Mouse (Mus musculus): ENCODE data around the gene Slc27a1. TPM values are rescaled to one million over a fixed set of nuclear protein-coding genes. Genes with fewer than 3 reads are reported as not detected.

Slc27a1 gene
- polyA plus RNA-seq, 1 experiment from 2014 or later = 19.0 TPM

DNA sequence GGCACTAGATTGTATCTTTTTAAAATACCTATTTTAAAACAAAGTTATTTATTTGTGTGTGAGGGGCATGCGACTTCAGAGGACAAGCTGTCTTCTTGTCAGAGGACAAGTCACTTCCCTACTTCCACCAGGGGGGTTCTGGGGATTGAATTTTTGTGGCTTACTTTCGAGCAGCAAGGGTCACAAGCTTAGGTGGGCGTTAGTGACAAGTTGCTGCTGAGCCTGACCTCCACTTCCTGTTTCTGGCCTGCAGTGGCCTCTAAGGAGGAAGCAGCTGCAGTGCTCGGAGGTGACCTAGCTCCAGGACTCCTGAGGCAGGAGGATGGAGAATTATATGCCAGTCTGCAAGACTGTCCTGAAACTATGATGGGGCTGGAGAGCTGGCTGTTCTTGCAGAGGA, 44.7 kb downstream of the Slc27a1 start:
- H3K27me3 ChIP-seq (ENCODE audit: insufficient read depth, poor library complexity, severe bottlenecking) = no peaks in the 10 kb centered on the region
- no peak overlapping the region for H3K27ac ChIP-seq
- H3K4me1 ChIP-seq = peaks cover 15% of the 10 kb centered on the region
- no peak overlapping the region for H3K4me3 ChIP-seq
- peaks cover 53% of the 10 kb centered on the region for H3K36me3 ChIP-seq
- no peak for DNase-seq (ENCODE audit: low spot score)
- H3K9me3 ChIP-seq = no peaks in the 10 kb centered on the region
- 55% methylated on average over 4 of the region's 4 CpGs for WGBS

DNA sequence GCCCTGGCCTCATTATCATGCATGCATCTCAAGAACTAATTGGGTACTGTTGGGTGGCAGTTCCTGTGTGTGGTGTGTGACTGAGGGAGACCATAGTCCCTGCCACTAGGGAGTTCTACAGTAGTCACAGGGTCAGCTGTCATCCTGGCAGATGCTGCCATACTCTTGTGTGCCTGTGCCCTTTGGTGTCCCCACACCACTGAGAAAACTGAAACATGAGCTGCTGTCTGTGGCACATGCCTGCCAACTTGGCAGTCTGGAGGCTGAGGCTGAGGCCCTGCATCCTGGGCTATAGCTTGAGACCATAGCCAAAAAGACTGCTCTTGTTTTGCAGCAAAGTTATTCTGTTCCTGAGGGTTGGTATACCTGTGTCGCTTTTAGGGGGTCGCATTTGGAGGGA, 51.1 kb downstream of the Slc27a1 start:
- no peak overlapping the region for H3K4me3 ChIP-seq
- H3K9me3 ChIP-seq = peaks cover 32% of the 10 kb centered on the region
- 90% methylated on average over 2 of the region's 2 CpGs for WGBS

DNA sequence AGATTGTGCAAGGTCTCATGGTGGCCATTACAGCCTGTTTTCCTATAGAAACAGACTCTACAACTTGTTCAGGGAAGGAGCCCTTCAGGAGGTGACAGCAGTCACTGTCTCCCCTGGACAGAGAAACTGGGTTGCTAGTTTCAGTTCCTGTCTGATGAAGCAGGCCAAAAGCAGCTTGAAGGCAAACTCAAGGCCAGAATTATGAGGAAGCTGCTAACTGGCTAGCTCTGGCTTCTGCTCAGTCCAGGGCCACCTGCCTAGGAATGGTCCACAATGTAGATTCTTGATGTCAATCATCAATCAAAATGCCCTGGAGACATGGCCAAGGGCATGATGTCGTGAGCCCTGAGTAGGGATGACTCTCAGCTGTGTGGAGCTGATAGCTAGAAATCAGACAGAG, 56.4 kb downstream of the Slc27a1 start:
- WGBS = 93% methylated on average over 1 of the region's 1 CpGs

More for the DNA sequence above, 51.1 kb downstream of the Slc27a1 start:
- H3K27me3 ChIP-seq (ENCODE audit: insufficient read depth, poor library complexity, severe bottlenecking) = no peaks in the 10 kb centered on the region
- no peaks in the 10 kb centered on the region for H3K4me1 ChIP-seq
- H3K36me3 ChIP-seq = peaks cover 97% of the 10 kb centered on the region
- no peak for DNase-seq (ENCODE audit: low spot score)
- no peak overlapping the region for H3K27ac ChIP-seq

DNA sequence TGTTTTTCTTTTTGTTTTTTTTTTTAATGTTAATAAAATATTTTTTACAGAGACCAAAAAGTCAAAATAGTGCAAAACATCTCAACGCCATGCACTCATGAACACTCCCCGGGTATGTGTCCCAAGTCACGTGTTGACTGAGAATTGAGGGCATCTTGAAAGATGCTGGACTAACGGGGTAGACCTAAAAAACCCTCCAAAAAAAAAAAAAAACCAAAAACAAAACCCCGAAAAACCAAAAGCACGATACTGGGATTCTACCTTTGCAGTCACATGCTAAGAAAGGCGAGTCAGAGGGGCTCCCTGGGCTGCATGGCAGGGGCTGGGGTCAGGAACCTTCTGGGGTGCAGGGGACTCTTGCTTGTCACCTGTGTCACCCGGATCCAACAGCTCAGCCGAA, 58.1 kb downstream of the Slc27a1 start:
- H3K36me3 ChIP-seq = peaks cover 42% of the 10 kb centered on the region
- no peak for DNase-seq (ENCODE audit: low spot score)
- H3K27me3 ChIP-seq (ENCODE audit: insufficient read depth, poor library complexity, severe bottlenecking) = peaks cover 23% of the 10 kb centered on the region
- no peak overlapping the region for H3K27ac ChIP-seq
- H3K4me1 ChIP-seq = peaks cover 33% of the 10 kb centered on the region
- WGBS = 81% methylated on average over 9 of the region's 9 CpGs
- peaks cover 21% of the 10 kb centered on the region for H3K9me3 ChIP-seq
- no peak overlapping the region for H3K4me3 ChIP-seq

More for the DNA sequence above, 56.4 kb downstream of the Slc27a1 start:
- Histone ChIP-seq H3K36me3 (peaks cover 58% of the 10 kb centered on the region), H3K27ac (no peak overlapping the region), H3K4me3 (no peak overlapping the region), H3K27me3 (ENCODE audit: insufficient read depth, poor library complexity, severe bottlenecking) (peaks cover 7% of the 10 kb centered on the region), H3K9me3 (peaks cover 32% of the 10 kb centered on the region), H3K4me1 (peaks cover 32% of the 10 kb centered on the region)
- DNase-seq (ENCODE audit: low spot score) = no peak

DNA sequence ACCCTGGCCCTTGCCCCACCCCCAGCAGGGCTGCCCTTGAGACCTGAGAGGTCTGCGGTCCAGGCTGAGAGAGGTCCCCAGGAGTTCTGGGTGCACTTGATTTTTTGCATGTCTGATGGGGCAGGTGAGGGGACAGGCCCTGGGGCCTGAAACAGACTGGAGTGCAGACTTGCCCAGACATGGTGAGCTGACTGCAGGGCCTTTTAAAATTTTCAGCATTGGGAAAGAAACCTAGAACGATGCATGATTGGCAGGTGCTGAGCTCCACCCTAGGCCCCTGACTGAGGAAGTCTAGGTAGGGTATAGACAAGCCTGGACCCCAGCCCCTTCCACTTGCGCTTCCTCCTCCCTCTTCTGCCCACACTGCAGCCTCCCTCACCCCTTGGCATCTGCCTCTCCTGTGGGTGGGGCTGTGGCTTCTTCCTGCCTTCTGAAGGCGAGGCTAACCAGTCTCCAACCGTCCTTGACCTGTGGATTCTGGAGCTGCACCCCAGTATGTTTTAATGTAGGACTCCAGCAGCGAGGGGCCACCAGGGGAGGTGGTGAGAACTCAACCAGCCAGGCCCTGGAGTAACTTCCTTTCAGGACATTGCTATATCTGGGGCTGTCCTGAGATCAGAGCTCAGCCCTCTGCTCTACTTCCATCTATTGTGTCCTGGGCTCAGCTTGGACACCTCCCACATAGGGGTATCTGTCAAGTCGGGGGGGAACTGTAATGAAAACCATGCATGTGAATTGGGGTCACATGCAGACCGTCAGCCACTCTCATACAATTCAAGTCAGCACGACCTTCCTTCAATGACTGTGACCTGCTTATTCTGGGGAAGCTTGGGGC, 58.8 kb downstream of the Slc27a1 start:
- H3K27ac ChIP-seq = peak overlapping the region; percentile 87; the same call in 1 of the 2 replicates
- peaks cover 35% of the 10 kb centered on the region for H3K36me3 ChIP-seq
- H3K9me3 ChIP-seq = peaks cover 17% of the 10 kb centered on the region
- DNase-seq (ENCODE audit: low spot score) = no peak
- 48% methylated on average over 9 of the region's 9 CpGs for WGBS
- H3K4me1 ChIP-seq = peaks cover 33% of the 10 kb centered on the region
- peak overlapping the region; percentile 8; the same call in 1 of the 2 replicates for H3K4me3 ChIP-seq
- peaks cover 30% of the 10 kb centered on the region for H3K27me3 ChIP-seq (ENCODE audit: insufficient read depth, poor library complexity, severe bottlenecking)

DNA sequence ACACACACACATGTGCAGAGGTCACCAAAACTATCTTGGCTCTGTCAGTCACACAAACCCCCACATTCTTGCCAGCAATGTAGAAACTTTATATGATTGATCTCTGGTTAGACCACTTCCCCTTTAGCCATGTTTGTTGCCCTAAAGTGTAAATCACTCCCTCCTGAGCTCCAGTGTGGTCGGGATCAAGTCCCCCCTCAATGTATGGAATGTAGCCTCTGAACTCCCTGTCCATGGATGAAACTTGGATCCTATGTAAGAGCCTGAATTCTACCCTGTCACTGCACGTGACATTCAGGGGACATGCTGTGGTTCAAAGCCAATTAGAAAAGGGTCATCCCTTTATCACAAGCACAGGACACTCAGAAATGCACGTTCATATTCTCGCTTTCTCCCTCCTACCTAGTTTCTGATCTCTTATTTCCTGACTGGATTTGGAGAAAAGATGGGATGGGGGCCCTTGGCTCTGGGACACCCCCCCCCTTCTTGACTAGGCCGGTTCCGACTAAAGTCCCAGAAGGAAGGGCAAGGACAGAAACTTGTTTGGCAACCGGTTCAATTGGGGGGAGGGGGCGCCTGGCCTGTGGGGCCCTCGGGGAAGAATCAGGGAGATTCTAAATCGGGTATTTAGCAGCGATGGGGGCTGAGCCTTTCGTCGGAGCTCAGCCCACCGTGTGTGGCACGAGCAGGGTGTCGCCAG, 59.9 kb downstream of the Slc27a1 start:
- DNase-seq (ENCODE audit: low spot score) = no peak
- H3K4me1 ChIP-seq = peaks cover 34% of the 10 kb centered on the region
- H3K36me3 ChIP-seq = peaks cover 24% of the 10 kb centered on the region
- peak overlapping the region; percentile 87 for H3K27ac ChIP-seq
- peak overlapping the region; percentile 64 for H3K4me3 ChIP-seq
- H3K9me3 ChIP-seq = peaks cover 15% of the 10 kb centered on the region
- WGBS = 9% methylated on average over 16 of the region's 16 CpGs
- peaks cover 41% of the 10 kb centered on the region for H3K27me3 ChIP-seq (ENCODE audit: insufficient read depth, poor library complexity, severe bottlenecking)

DNA sequence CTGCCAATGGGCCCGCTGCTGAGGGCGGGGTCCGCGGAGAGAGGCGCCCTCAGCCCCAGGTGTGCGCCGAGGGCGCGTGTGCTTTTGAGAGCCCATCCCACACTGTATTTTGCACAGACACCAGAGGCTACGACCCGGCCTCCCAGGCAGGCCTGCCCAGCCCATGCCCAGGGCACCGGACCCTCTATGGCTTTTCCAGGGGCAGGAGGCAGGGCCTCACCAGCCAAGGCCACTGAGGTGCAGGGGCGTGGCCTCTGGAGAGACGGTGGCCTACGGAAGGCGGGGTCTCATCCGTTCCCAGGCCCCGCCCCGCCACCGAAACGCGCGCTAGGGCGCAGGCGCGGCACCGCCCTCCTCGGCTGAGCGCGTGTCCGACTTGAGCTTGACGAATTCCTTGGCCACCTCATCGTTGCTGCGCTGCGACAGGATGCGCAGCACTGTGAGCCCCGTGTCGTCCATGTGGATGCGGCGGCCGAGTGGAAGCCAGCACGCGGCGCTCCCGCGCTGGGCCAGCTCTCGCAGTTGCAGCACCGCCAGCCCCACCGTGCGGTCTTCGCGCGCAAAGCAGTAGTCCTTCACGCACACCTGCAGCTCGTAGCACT, 60.5 kb downstream of the Slc27a1 start:
- Histone ChIP-seq H3K4me1 (peaks cover 40% of the 10 kb centered on the region), H3K9me3 (peaks cover 12% of the 10 kb centered on the region), H3K4me3 (peak overlapping the region; percentile 64), H3K27ac (peak overlapping the region; percentile 87), H3K27me3 (ENCODE audit: insufficient read depth, poor library complexity, severe bottlenecking) (peaks cover 48% of the 10 kb centered on the region), H3K36me3 (peaks cover 17% of the 10 kb centered on the region)
- peak; percentile 97 for DNase-seq (ENCODE audit: low spot score)
- under 1% methylated on average over 55 of the region's 55 CpGs for WGBS

DNA sequence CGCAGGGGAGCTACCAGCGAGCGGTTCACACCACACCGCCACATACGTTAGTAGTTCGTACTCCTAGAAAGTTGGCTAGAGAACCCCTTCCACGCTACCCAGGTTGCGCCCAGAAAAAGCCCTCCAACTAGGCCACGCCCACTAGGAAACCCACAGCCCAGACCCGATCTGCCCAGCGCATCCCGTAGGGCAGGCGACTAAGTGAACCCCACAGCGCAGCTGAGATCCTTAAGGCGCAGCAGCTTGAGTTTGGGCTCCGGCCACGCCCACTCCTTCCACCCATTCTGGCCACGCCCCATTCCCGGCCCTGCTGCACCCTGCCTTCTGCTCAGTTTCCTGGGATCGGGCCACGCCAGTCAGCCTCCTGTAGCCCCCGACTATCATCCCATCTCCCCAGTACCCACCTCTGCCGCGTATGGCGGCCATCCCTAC, 61.1 kb downstream of the Slc27a1 start:
- Histone ChIP-seq H3K4me1 (peaks cover 46% of the 10 kb centered on the region), H3K27ac (peak overlapping the region; percentile 87), H3K36me3 (peaks cover 11% of the 10 kb centered on the region), H3K9me3 (peaks cover 12% of the 10 kb centered on the region), H3K27me3 (ENCODE audit: insufficient read depth, poor library complexity, severe bottlenecking) (peaks cover 54% of the 10 kb centered on the region), H3K4me3 (peak overlapping the region; percentile 64)
- no peak for DNase-seq (ENCODE audit: low spot score)
- WGBS = 5% methylated on average over 25 of the region's 25 CpGs

DNA sequence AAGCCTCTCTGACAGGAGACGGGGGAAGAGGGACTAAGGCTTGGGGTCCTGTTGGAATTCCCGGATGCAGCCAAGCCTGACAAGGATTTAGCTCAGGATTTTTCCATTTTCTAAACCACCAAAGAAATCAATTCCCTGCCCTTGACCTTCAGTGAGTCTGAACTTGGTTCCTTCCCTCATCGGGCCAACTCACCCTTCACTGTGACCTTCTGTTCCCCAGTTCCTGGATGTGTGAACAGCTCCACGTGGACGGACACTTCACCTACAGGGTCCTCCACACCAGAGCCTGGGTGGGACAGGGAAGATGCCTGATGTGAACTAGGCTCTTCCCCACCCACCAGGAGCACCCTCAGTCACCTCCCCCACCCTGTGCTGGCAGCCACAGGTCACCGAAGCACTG, 62.1 kb downstream of the Slc27a1 start:
- Histone ChIP-seq H3K4me3 (no peak overlapping the region), H3K27me3 (ENCODE audit: insufficient read depth, poor library complexity, severe bottlenecking) (peaks cover 63% of the 10 kb centered on the region), H3K9me3 (peaks cover 12% of the 10 kb centered on the region), H3K4me1 (peaks cover 47% of the 10 kb centered on the region), H3K36me3 (peaks cover 2% of the 10 kb centered on the region), H3K27ac (no peak overlapping the region)
- DNase-seq (ENCODE audit: low spot score) = no peak
- 86% methylated on average over 6 of the region's 6 CpGs for WGBS

DNA sequence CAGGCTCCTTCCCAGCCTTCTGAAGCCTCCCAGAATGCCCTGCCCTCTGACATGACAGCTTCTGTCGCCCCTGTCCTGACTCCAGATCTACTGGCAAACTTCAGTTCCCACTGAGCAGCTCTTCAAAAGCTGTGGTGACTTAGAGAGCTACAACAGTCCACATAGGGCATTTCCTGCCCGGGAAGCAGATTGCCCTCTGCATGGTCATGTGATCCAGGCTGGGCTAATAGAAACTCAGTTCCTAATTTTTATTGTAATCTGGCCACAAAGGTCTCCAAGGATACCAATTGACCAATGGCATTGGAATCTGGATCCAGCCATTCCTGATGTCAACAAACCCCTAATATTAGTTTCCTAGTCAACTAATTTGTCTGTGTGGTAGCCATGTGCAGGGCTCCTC, 63.2 kb downstream of the Slc27a1 start:
- H3K4me1 ChIP-seq = peaks cover 47% of the 10 kb centered on the region
- 61% methylated on average over 2 of the region's 2 CpGs for WGBS

DNA sequence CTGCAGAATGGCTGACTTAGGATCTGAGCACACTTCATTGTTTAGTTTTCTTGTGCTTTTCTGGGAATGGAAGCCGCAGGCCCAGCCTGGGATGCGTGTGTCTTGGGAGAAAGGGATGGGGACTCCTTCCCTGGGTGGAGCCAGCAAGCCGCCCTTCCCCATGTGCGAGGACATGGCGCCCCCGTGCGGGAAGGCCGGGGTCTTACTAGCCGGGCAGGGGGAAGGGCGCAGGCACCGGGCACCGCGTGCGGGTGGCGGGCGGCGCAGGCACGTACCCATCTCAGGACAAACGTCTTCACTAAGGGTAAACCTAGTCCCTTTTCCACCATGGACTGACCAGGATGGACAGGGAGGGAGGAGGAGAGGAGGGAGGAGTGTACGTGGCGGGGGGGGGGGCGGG, 64.5 kb downstream of the Slc27a1 start:
- H3K27ac ChIP-seq = no peak overlapping the region
- H3K36me3 ChIP-seq = no peaks in the 10 kb centered on the region
- no peak for DNase-seq (ENCODE audit: low spot score)
- WGBS = 7% methylated on average over 19 of the region's 22 CpGs
- H3K4me3 ChIP-seq = peak overlapping the region; percentile 41; the same call in 1 of the 2 replicates
- peaks cover 40% of the 10 kb centered on the region for H3K4me1 ChIP-seq
- peaks cover 70% of the 10 kb centered on the region for H3K27me3 ChIP-seq (ENCODE audit: insufficient read depth, poor library complexity, severe bottlenecking)
- peaks cover 12% of the 10 kb centered on the region for H3K9me3 ChIP-seq

More for the DNA sequence above, 63.2 kb downstream of the Slc27a1 start:
- Histone ChIP-seq H3K27ac (no peak overlapping the region), H3K36me3 (no peaks in the 10 kb centered on the region), H3K4me3 (no peak overlapping the region), H3K9me3 (peaks cover 12% of the 10 kb centered on the region), H3K27me3 (ENCODE audit: insufficient read depth, poor library complexity, severe bottlenecking) (peaks cover 69% of the 10 kb centered on the region)
- DNase-seq (ENCODE audit: low spot score) = no peak

DNA sequence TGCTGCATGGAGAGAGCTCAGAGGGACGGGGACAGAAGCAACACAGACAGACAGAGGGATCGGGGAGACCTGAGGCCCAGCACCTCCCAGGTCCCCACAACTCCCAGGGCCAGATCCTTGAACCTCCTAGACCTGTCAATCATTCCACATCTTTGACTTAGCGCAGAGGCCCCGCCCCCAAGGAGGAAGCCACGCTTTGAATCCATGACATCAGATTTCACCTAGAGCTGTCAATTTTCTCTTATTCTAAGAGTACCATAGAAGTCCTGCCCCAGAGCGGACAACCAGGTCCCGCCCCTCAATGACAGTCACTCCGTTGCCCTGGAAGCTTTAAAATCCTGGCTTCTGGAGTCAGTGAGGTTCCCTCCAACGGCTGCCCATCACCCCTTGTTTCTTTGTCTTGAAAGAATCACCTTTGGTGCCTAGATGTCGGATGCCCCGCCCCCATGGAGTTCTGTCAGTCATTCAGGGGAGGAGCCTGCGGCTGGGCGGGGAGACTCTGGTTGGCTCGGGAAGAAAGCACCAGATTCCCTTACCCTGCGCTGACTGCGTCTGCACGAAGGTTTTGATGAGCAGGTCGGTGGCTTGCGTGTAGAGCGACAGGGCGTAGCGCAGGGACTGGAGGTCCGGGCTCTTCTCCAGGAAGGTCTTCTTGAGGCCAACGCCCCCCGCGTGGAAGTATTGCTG, 65.4 kb downstream of the Slc27a1 start:
- peak; percentile 87 for DNase-seq (ENCODE audit: low spot score)
- WGBS = 3% methylated on average over 26 of the region's 26 CpGs
- peaks cover 12% of the 10 kb centered on the region for H3K9me3 ChIP-seq
- no peak overlapping the region; the same call in 1 of the 2 replicates for H3K27ac ChIP-seq
- peaks cover 73% of the 10 kb centered on the region for H3K27me3 ChIP-seq (ENCODE audit: insufficient read depth, poor library complexity, severe bottlenecking)
- H3K4me1 ChIP-seq = peaks cover 30% of the 10 kb centered on the region
- peak overlapping the region; percentile 41 for H3K4me3 ChIP-seq
- H3K36me3 ChIP-seq = no peaks in the 10 kb centered on the region
